In genomic region chr3:108444698-108445365, GRCm38 (mm10) we compare ENCODE assay signal across 7 mouse cellular contexts. TPM values are rescaled to one million over a fixed set of nuclear protein-coding genes. Genes with fewer than 3 reads are reported as not detected.
DNase-seq lines count a peak whose midpoint lies in the region; ATAC-seq lines count a peak whose summit lies in the region.

Sars (minus strand) TSS chr3:108445209.

- H3K4me2 ChIP-seq in intestine, embryonic 16.5 days (ENCODE audit: low read depth, low read length), result peak within 1 kb of the TSS; percentile 86
- H3K4me2 ChIP-seq in midbrain, embryonic 11.5 days, result peak within 1 kb of the TSS; percentile 95

- peak within 1 kb of the TSS; percentile 84 for H3K9ac ChIP-seq in intestine, embryonic 16.5 days (ENCODE audit: low read depth, low read length)
- peak within 1 kb of the TSS; percentile 75 for H3K9ac ChIP-seq in midbrain, embryonic 11.5 days (ENCODE audit: low read length)

- DNase-seq in adrenal gland, adult 2 months, result peak; percentile 95
- DNase-seq in embryo, embryonic 11.5 days (ENCODE audit: low read depth, low spot score), result peak; percentile 87
- DNase-seq in gastrocnemius, postnatal 4 days (ENCODE audit: low spot score in 2 of 2), result peak; percentile 86 to 93
- DNase-seq in left cerebral cortex, postnatal 36 days (ENCODE audit: low spot score in 2 of 2), result peak; percentile 87 to 90
- DNase-seq in midbrain, embryonic 11.5 days (ENCODE audit: low spot score, missing footprints), result peak; percentile 99
- peak; percentile 92 for DNase-seq in skeletal muscle tissue, adult 2 months (ENCODE audit: low read depth, low spot score)

- peaks cover 8% of the 10 kb centered on the region; the same call in 1 of the 2 replicates for H3K4me1 ChIP-seq in intestine, embryonic 16.5 days (ENCODE audit: control insufficient read depth, insufficient read depth, low read length)
- peaks cover 15% of the 10 kb centered on the region for H3K4me1 ChIP-seq in midbrain, embryonic 11.5 days (ENCODE audit: control insufficient read depth, insufficient read depth, low read length)

- intact Hi-C loops in left cerebral cortex, postnatal 36 days (cut with DNase I), result loop anchor here (5.0 kb wide), 1 partner anchor 38 kb away; no protein-coding TSS in a partner anchor

- peak within 1 kb of the TSS; percentile 75 for H3K4me3 ChIP-seq in intestine, embryonic 16.5 days (ENCODE audit: low read length)
- H3K4me3 ChIP-seq in midbrain, embryonic 11.5 days (ENCODE audit: low read depth, low read length), result peak within 1 kb of the TSS; percentile 67

- ATAC-seq in intestine, embryonic 16.5 days, result peak; percentile 98
- ATAC-seq in midbrain, embryonic 11.5 days (ENCODE audit: low FRiP score), result peak; percentile 98

- no peaks in the 10 kb centered on the region for H3K9me3 ChIP-seq in intestine, embryonic 16.5 days (ENCODE audit: control insufficient read depth, low read length)
- no peaks in the 10 kb centered on the region for H3K9me3 ChIP-seq in midbrain, embryonic 11.5 days (ENCODE audit: control insufficient read depth, low read length)

- H3K27ac ChIP-seq in intestine, embryonic 16.5 days (ENCODE audit: low read length), result peak within 1 kb of the TSS; percentile 83
- H3K27ac ChIP-seq in midbrain, embryonic 11.5 days (ENCODE audit: low read depth, low read length), result peak within 1 kb of the TSS; percentile 57

- H3K36me3 ChIP-seq in intestine, embryonic 16.5 days (ENCODE audit: control insufficient read depth, insufficient read depth, low read length), result no peaks in the 10 kb centered on the region
- 0 out of 2 replicates have a peak, but pooled peaks cover 4% of the 10 kb centered on the region for H3K36me3 ChIP-seq in midbrain, embryonic 11.5 days (ENCODE audit: control insufficient read depth, insufficient read depth, low read length)

- H3K27me3 ChIP-seq in intestine, embryonic 16.5 days (replicated peaks; ENCODE audit: control insufficient read depth, insufficient read depth, low read length), result no peaks in the 10 kb centered on the region
- no peaks in the 10 kb centered on the region for H3K27me3 ChIP-seq in midbrain, embryonic 11.5 days (ENCODE audit: control insufficient read depth, insufficient read depth, low read length)

- WGBS in intestine, embryonic 16.5 days, result under 1% methylated on average over 41 of the region's 41 CpGs
- 0% methylated on average over 41 of the region's 41 CpGs for WGBS in midbrain, embryonic 11.5 days

RNA-seq across cellular contexts. Expression of gene Sars, which starts in this region (rescaled TPM):
- 100 to 1,000 TPM; 198 to 212 TPM for total RNA-seq in adrenal gland, adult 2 months (2021)
- 23.8 and 32.6 TPM in 2 replicates for polyA plus RNA-seq in adrenal gland, adult 2 months (2012; rRNA removed)
- 100 to 1,000 TPM; 107 to 113 TPM for total RNA-seq in gastrocnemius, postnatal 4 days (2021)
- polyA plus RNA-seq in intestine, embryonic 16.5 days (2015; fragmentation: Nextera tagmentation; extraction: Ambion mirVana), result 166 and 168 TPM in 2 replicates
- 100 to 1,000 TPM; 202 to 231 TPM for total RNA-seq in left cerebral cortex, postnatal 36 days (2021)
- polyA plus RNA-seq in midbrain, embryonic 11.5 days (2014; fragmentation: Nextera tagmentation; extraction: Ambion mirVana), result 196 and 213 TPM in 2 replicates

Comparison
In these comparisons a context has a peak if more than half of its experiments do, and no peak if none do; other contexts are left out.
1. Peak in every context shown above with its lines: DNase-seq, ATAC-seq, H3K4me3 ChIP-seq and H3K27ac ChIP-seq.